Mouse (Mus musculus): ENCODE results near the gene Dazap1. TPM values are rescaled to one million over a fixed set of nuclear protein-coding genes. Genes with fewer than 3 reads are reported as not detected.
A peak's percentile ranks its signal among the peaks of the same experiment; 100 is the strongest.

Dazap1 gene
- total and polyA plus RNA-seq, 2 experiments from 2014 or later: 34.5 to 109 TPM

DNA sequence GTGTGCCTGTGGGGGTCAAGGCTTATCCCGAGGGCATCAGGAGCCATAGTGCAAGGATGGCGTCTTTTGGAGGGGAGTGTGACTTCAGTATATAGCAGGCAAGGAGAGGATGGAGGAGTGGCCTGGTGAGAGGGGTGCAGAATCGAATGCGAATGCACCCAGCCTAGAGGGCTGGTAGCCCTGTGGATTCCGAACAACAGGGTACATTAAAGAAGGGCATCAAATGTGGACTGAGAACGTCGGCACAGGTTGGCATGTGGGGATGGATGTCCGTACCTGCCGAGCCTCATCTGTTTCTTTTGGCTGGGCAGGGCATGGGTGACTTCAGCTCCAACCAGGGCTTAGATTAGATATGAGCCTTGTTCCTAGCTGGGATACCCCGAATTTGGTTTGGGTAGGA is 38.5 kb downstream of the Dazap1 start:
- Histone ChIP-seq H3K4me1 (ENCODE audit: insufficient read depth, low read length) (peaks cover 40% of the 10 kb centered on the region), H3K9ac (replicated peaks; ENCODE audit: low read length, poor library complexity, severe bottlenecking) (peak overlapping the region; percentile 91), H3K9me3 (ENCODE audit: low read length) (no peaks in the 10 kb centered on the region), H3K36me3 (ENCODE audit: insufficient read depth, low read length) (peaks cover 13% of the 10 kb centered on the region), H3K27me3 (ENCODE audit: insufficient read depth, low read length) (no peaks in the 10 kb centered on the region), H3K27ac (ENCODE audit: low read depth, low read length) (peak overlapping the region; percentile 100), H3K4me2 (ENCODE audit: low read depth, low read length, poor library complexity, severe bottlenecking) (peak overlapping the region; percentile 91), H3K4me3 (ENCODE audit: low read depth, low read length) (peak overlapping the region; percentile 58)
- ATAC-seq (ENCODE audit: low FRiP score): no peak
- peak; percentile 34 for DNase-seq (ENCODE audit: low spot score)
- 29% methylated on average over 10 of the region's 10 CpGs for WGBS
- TF ChIP-seq CTCF (IDR thresholded peaks at IDR 0.05): no peak

- Histone ChIP-seq H3K9ac (replicated peaks; ENCODE audit: low read length, poor library complexity, severe bottlenecking) (peak overlapping the region; percentile 91), H3K27ac (ENCODE audit: low read depth, low read length) (peak overlapping the region; percentile 100), H3K27me3 (ENCODE audit: insufficient read depth, low read length) (no peaks in the 10 kb centered on the region), H3K36me3 (ENCODE audit: insufficient read depth, low read length) (peaks cover 21% of the 10 kb centered on the region), H3K4me1 (ENCODE audit: insufficient read depth, low read length) (peaks cover 40% of the 10 kb centered on the region), H3K4me3 (ENCODE audit: low read depth, low read length) (peak overlapping the region; percentile 58), H3K9me3 (ENCODE audit: low read length) (no peaks in the 10 kb centered on the region), H3K4me2 (ENCODE audit: low read depth, low read length, poor library complexity, severe bottlenecking) (peak overlapping the region; percentile 91)
- 4% methylated on average over 11 of the region's 11 CpGs for WGBS
- ATAC-seq (ENCODE audit: low FRiP score): peak; percentile 77
- DNase-seq (ENCODE audit: low spot score): peak; percentile 94
- TF ChIP-seq CTCF (IDR thresholded peaks at IDR 0.05): peak; percentile 42
Measured at GRCm38 (mm10) chr10:80300672-80301181, 39.4 kb downstream of the Dazap1 start.

DNA sequence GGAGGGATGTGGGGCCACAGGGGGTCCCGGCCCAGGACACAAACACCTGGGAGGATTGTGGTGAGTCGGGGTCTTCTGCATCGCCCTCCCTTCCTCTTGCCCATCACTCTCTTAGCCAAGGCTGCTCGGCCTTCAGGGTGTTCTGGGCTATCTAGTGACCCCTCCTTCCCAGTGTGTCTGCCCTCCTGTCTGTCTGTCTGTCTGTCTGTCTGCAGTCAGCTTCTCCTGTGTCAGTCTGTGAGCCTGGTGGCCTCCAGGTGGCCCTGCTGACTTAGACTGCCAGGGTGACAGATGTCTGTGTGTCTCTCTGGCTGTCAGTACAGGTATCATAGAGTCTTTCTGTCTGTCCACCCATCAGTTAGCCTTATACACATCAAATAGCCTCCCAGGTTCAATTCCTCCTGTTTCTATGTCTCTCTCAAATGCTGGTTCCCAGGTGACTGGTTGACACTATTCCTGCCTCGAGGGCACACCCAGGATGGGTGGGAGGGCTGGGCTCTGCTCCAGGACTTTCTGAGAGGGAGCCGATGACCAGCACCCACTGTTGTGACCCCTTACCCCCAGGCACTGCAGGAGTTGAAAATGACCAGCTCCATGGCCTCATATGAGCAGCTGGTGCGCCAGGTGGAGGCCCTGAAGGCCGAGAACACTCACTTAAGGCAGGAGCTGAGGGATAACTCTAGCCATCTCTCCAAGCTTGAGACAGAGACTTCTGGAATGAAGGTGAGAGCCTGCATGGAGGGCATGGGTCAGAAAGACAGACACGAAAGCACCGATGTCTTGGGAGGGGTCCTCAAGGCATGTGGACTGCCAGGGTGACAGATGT is 40.2 kb downstream of the Dazap1 start:
- 50% methylated on average over 10 of the region's 10 CpGs for WGBS
- Histone ChIP-seq H3K36me3 (ENCODE audit: insufficient read depth, low read length) (peaks cover 28% of the 10 kb centered on the region), H3K4me1 (ENCODE audit: insufficient read depth, low read length) (peaks cover 38% of the 10 kb centered on the region), H3K27me3 (ENCODE audit: insufficient read depth, low read length) (no peaks in the 10 kb centered on the region), H3K4me2 (ENCODE audit: low read depth, low read length, poor library complexity, severe bottlenecking) (peak overlapping the region; percentile 91), H3K9me3 (ENCODE audit: low read length) (no peaks in the 10 kb centered on the region), H3K27ac (ENCODE audit: low read depth, low read length) (peak overlapping the region; percentile 100), H3K9ac (replicated peaks; ENCODE audit: low read length, poor library complexity, severe bottlenecking) (peak overlapping the region; percentile 91), H3K4me3 (ENCODE audit: low read depth, low read length) (peak overlapping the region; percentile 58)
- peak; percentile 23 for TF ChIP-seq CTCF (IDR thresholded peaks at IDR 0.05)
- DNase-seq (ENCODE audit: low spot score): no peak
- peak; percentile 0; the same call in 1 of the 2 replicates for ATAC-seq (ENCODE audit: low FRiP score)

DNA sequence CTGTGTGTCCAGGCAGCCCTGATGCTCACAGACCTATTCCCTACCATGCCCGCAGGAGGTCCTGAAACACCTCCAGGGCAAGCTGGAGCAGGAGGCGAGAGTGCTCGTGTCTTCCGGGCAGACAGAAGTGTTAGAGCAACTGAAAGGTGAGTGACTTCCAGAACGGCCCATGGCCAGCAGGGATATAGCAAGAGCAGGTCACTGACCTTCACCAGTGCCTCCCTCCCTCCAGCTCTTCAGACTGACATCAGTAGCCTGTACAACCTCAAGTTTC is 40.7 kb downstream of the Dazap1 start:
- Histone ChIP-seq H3K9me3 (ENCODE audit: low read length) (no peaks in the 10 kb centered on the region), H3K27ac (ENCODE audit: low read depth, low read length) (peak overlapping the region; percentile 100), H3K4me3 (ENCODE audit: low read depth, low read length) (peak overlapping the region; percentile 58), H3K36me3 (ENCODE audit: insufficient read depth, low read length) (peaks cover 34% of the 10 kb centered on the region), H3K4me1 (ENCODE audit: insufficient read depth, low read length) (peaks cover 32% of the 10 kb centered on the region), H3K4me2 (ENCODE audit: low read depth, low read length, poor library complexity, severe bottlenecking) (peak overlapping the region; percentile 91), H3K9ac (replicated peaks; ENCODE audit: low read length, poor library complexity, severe bottlenecking) (peak overlapping the region; percentile 91), H3K27me3 (ENCODE audit: insufficient read depth, low read length) (no peaks in the 10 kb centered on the region)
- WGBS: 46% methylated on average over 5 of the region's 5 CpGs
- DNase-seq (ENCODE audit: low spot score) (no peak), ATAC-seq (ENCODE audit: low FRiP score) (no peak)
- TF ChIP-seq CTCF (IDR thresholded peaks at IDR 0.05): no peak

DNA sequence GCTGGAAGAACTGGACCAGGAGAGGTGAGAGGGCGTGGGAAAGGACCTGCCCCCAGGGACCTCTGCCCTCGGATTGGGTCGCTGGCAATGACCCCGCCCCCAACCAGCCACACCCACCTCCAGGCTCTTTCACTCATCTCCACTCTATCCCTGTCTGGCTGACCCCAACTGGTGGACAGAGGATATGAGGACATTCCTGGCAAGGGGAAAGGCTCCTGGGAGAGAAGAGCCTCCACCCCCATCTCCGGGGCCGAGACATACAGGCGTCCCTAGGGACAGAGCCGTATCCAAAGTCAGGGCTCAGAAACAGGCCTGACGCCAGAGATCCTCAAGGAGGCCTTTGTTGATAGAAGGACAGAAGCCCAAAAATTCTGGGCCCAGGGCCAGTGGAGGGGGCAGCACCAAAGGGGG is 41.2 kb downstream of the Dazap1 start:
- peak; percentile 12 for ATAC-seq (ENCODE audit: low FRiP score)
- peak overlapping the region; percentile 100 for H3K27ac ChIP-seq (ENCODE audit: low read depth, low read length)
- H3K9ac ChIP-seq (replicated peaks; ENCODE audit: low read length, poor library complexity, severe bottlenecking): peak overlapping the region; percentile 91
- WGBS: 11% methylated on average over 9 of the region's 9 CpGs
- peak; percentile 93 for DNase-seq (ENCODE audit: low spot score)
- H3K9me3 ChIP-seq (ENCODE audit: low read length): no peaks in the 10 kb centered on the region
- H3K27me3 ChIP-seq (ENCODE audit: insufficient read depth, low read length): no peaks in the 10 kb centered on the region
- TF ChIP-seq CTCF (IDR thresholded peaks at IDR 0.05): no peak; the same call in 1 of the 2 replicates
- H3K4me2 ChIP-seq (ENCODE audit: low read depth, low read length, poor library complexity, severe bottlenecking): peak overlapping the region; percentile 91
- H3K4me1 ChIP-seq (ENCODE audit: insufficient read depth, low read length): peaks cover 27% of the 10 kb centered on the region
- peak overlapping the region; percentile 58 for H3K4me3 ChIP-seq (ENCODE audit: low read depth, low read length)
- H3K36me3 ChIP-seq (ENCODE audit: insufficient read depth, low read length): peaks cover 38% of the 10 kb centered on the region

DNA sequence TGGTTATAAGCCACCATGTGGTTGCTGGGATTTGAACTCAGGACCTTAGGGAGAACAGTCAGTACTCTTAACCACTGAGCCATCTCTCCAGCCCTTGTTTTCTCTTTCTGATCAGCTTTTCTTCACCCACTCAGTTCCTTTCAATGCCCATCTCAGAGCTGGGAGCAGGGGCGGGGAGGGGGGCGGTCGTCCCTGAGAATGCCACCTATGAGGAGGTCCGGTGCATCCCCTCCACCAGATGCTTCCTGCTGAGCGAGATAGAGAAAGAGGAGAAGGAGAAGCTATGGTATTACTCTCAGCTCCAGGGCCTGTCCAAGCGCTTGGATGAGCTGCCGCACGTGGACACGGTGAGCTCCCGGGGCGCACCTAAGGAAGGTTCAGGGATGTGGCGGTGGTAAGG is 43.2 kb downstream of the Dazap1 start:
- no peak overlapping the region; the same call in 1 of the 2 replicates for H3K27ac ChIP-seq (ENCODE audit: low read depth, low read length)
- no peak for DNase-seq (ENCODE audit: low spot score)
- no peaks in the 10 kb centered on the region for H3K9me3 ChIP-seq (ENCODE audit: low read length)
- peaks cover 24% of the 10 kb centered on the region for H3K4me1 ChIP-seq (ENCODE audit: insufficient read depth, low read length)
- no peak for ATAC-seq (ENCODE audit: low FRiP score)
- TF ChIP-seq CTCF (IDR thresholded peaks at IDR 0.05): no peak
- H3K36me3 ChIP-seq (ENCODE audit: insufficient read depth, low read length): peaks cover 57% of the 10 kb centered on the region
- no peak overlapping the region for H3K4me2 ChIP-seq (ENCODE audit: low read depth, low read length, poor library complexity, severe bottlenecking)
- H3K9ac ChIP-seq (replicated peaks; ENCODE audit: low read length, poor library complexity, severe bottlenecking): peak overlapping the region; percentile 44; the same call in 1 of the 2 replicates
- H3K4me3 ChIP-seq (ENCODE audit: low read depth, low read length): no peak overlapping the region
- WGBS: 47% methylated on average over 12 of the region's 12 CpGs
- no peaks in the 10 kb centered on the region for H3K27me3 ChIP-seq (ENCODE audit: insufficient read depth, low read length)

Measured in midbrain, postnatal 0 days (tissue).